Mouse (Mus musculus): ENCODE measurements around the gene Prkn. TPM values are rescaled to one million over a fixed set of nuclear protein-coding genes. Genes with fewer than 3 reads are reported as not detected.

Prkn gene
- polyA plus RNA-seq, 1 experiment, result not detected

- Histone ChIP-seq H3K79me3 (ENCODE audit: low read depth) (no peaks in the 10 kb centered on the region), H3K27me3 (ENCODE audit: control insufficient read depth, insufficient read depth, insufficient read length) (no peaks in the 10 kb centered on the region), H3K4me3 (ENCODE audit: insufficient read depth, poor library complexity, severe bottlenecking) (no peak overlapping the region), H3ac (ENCODE audit: control insufficient read depth, insufficient read length, low read depth) (no peak overlapping the region), H3K36me3 (ENCODE audit: control insufficient read depth, insufficient read depth) (no peaks in the 10 kb centered on the region), H3K79me2 (ENCODE audit: control insufficient read depth, insufficient read depth) (no peaks in the 10 kb centered on the region)
- TF ChIP-seq CTCF (IDR thresholded peaks at IDR 0.05; ENCODE audit: control insufficient read depth, insufficient read depth, insufficient read length) (no peak), MYOD1 (IDR thresholded peaks at IDR 0.05; ENCODE audit: control insufficient read depth, insufficient read length, low read depth) (no peak), MYOG (IDR thresholded peaks at IDR 0.05; ENCODE audit: control insufficient read depth, extremely low read depth, insufficient read length) (no peak), CEBPB (IDR thresholded peaks at IDR 0.05; ENCODE audit: low read depth) (no peak), MAX (IDR thresholded peaks at IDR 0.05) (no peak), FOSL1 (IDR thresholded peaks at IDR 0.05; ENCODE audit: insufficient read depth, low read length, poor library complexity, severe bottlenecking) (no peak), USF1 (IDR thresholded peaks at IDR 0.05; ENCODE audit: low read depth) (no peak)
Measured at GRCm38 (mm10) chr17:11352778-11353552, 512.8 kb downstream of the Prkn start.

- H3K79me2 ChIP-seq (ENCODE audit: control insufficient read depth, insufficient read depth), result no peaks in the 10 kb centered on the region
- TF ChIP-seq USF1 (IDR thresholded peaks at IDR 0.05; ENCODE audit: low read depth) (no peak), MYOG (IDR thresholded peaks at IDR 0.05; ENCODE audit: control insufficient read depth, extremely low read depth, insufficient read length) (no peak), CEBPB (IDR thresholded peaks at IDR 0.05; ENCODE audit: low read depth) (no peak), CTCF (IDR thresholded peaks at IDR 0.05; ENCODE audit: control insufficient read depth, insufficient read depth, insufficient read length) (no peak), FOSL1 (IDR thresholded peaks at IDR 0.05; ENCODE audit: insufficient read depth, low read length, poor library complexity, severe bottlenecking) (no peak), MYOD1 (IDR thresholded peaks at IDR 0.05; ENCODE audit: control insufficient read depth, insufficient read length, low read depth) (no peak), MAX (IDR thresholded peaks at IDR 0.05) (no peak)
Measured at GRCm38 (mm10) chr17:11353553-11353945, 513.4 kb downstream of the Prkn start.

GRCm38 (mm10) chr17:11354348-11354747, 514.2 kb downstream of the Prkn start:
- TF ChIP-seq FOSL1 (IDR thresholded peaks at IDR 0.05; ENCODE audit: insufficient read depth, low read length, poor library complexity, severe bottlenecking) (no peak), USF1 (IDR thresholded peaks at IDR 0.05; ENCODE audit: low read depth) (no peak), MYOD1 (IDR thresholded peaks at IDR 0.05; ENCODE audit: control insufficient read depth, insufficient read length, low read depth) (no peak), CTCF (IDR thresholded peaks at IDR 0.05; ENCODE audit: control insufficient read depth, insufficient read depth, insufficient read length) (no peak), CEBPB (IDR thresholded peaks at IDR 0.05; ENCODE audit: low read depth) (no peak), MAX (IDR thresholded peaks at IDR 0.05) (no peak), MYOG (IDR thresholded peaks at IDR 0.05; ENCODE audit: control insufficient read depth, extremely low read depth, insufficient read length) (no peak)
- no peaks in the 10 kb centered on the region for H3K79me3 ChIP-seq (ENCODE audit: low read depth)
- no peaks in the 10 kb centered on the region for H3K79me2 ChIP-seq (ENCODE audit: control insufficient read depth, insufficient read depth)
- H3K36me3 ChIP-seq (ENCODE audit: control insufficient read depth, insufficient read depth), result no peaks in the 10 kb centered on the region
- H3ac ChIP-seq (ENCODE audit: control insufficient read depth, insufficient read length, low read depth), result no peak overlapping the region
- no peaks in the 10 kb centered on the region for H3K27me3 ChIP-seq (ENCODE audit: control insufficient read depth, insufficient read depth, insufficient read length)
- no peak overlapping the region for H3K4me3 ChIP-seq (ENCODE audit: insufficient read depth, poor library complexity, severe bottlenecking)

More at GRCm38 (mm10) chr17:11353553-11353945, 513.4 kb downstream of the Prkn start:
- no peak overlapping the region for H3K4me3 ChIP-seq (ENCODE audit: insufficient read depth, poor library complexity, severe bottlenecking)
- H3K79me3 ChIP-seq (ENCODE audit: low read depth), result no peaks in the 10 kb centered on the region
- H3ac ChIP-seq (ENCODE audit: control insufficient read depth, insufficient read length, low read depth), result no peak overlapping the region
- no peaks in the 10 kb centered on the region for H3K36me3 ChIP-seq (ENCODE audit: control insufficient read depth, insufficient read depth)
- H3K27me3 ChIP-seq (ENCODE audit: control insufficient read depth, insufficient read depth, insufficient read length), result no peaks in the 10 kb centered on the region

- Histone ChIP-seq H3K4me3 (ENCODE audit: insufficient read depth, poor library complexity, severe bottlenecking) (no peak overlapping the region), H3K27me3 (ENCODE audit: control insufficient read depth, insufficient read depth, insufficient read length) (no peaks in the 10 kb centered on the region), H3K36me3 (ENCODE audit: control insufficient read depth, insufficient read depth) (no peaks in the 10 kb centered on the region), H3K79me3 (ENCODE audit: low read depth) (no peaks in the 10 kb centered on the region), H3ac (ENCODE audit: control insufficient read depth, insufficient read length, low read depth) (no peak overlapping the region), H3K79me2 (ENCODE audit: control insufficient read depth, insufficient read depth) (no peaks in the 10 kb centered on the region)
- TF ChIP-seq MAX (IDR thresholded peaks at IDR 0.05) (no peak), USF1 (IDR thresholded peaks at IDR 0.05; ENCODE audit: low read depth) (no peak), CTCF (IDR thresholded peaks at IDR 0.05; ENCODE audit: control insufficient read depth, insufficient read depth, insufficient read length) (no peak), FOSL1 (IDR thresholded peaks at IDR 0.05; ENCODE audit: insufficient read depth, low read length, poor library complexity, severe bottlenecking) (no peak)
Measured at GRCm38 (mm10) chr17:11375461-11375860, 535.3 kb downstream of the Prkn start.

- no peak overlapping the region for H3ac ChIP-seq (ENCODE audit: control insufficient read depth, insufficient read length, low read depth)
- H3K4me3 ChIP-seq (ENCODE audit: insufficient read depth, poor library complexity, severe bottlenecking), result no peak overlapping the region
- H3K79me2 ChIP-seq (ENCODE audit: control insufficient read depth, insufficient read depth), result no peaks in the 10 kb centered on the region
- no peaks in the 10 kb centered on the region for H3K27me3 ChIP-seq (ENCODE audit: control insufficient read depth, insufficient read depth, insufficient read length)
- no peaks in the 10 kb centered on the region for H3K36me3 ChIP-seq (ENCODE audit: control insufficient read depth, insufficient read depth)
- no peaks in the 10 kb centered on the region for H3K79me3 ChIP-seq (ENCODE audit: low read depth)
- TF ChIP-seq MYOD1 (IDR thresholded peaks at IDR 0.05; ENCODE audit: control insufficient read depth, insufficient read length, low read depth) (no peak), MYOG (IDR thresholded peaks at IDR 0.05; ENCODE audit: control insufficient read depth, extremely low read depth, insufficient read length) (no peak), CTCF (IDR thresholded peaks at IDR 0.05; ENCODE audit: control insufficient read depth, insufficient read depth, insufficient read length) (no peak), FOSL1 (IDR thresholded peaks at IDR 0.05; ENCODE audit: insufficient read depth, low read length, poor library complexity, severe bottlenecking) (no peak), USF1 (IDR thresholded peaks at IDR 0.05; ENCODE audit: low read depth) (no peak), CEBPB (IDR thresholded peaks at IDR 0.05; ENCODE audit: low read depth) (no peak), MAX (IDR thresholded peaks at IDR 0.05) (no peak)
Measured at GRCm38 (mm10) chr17:11383364-11383962, 543.3 kb downstream of the Prkn start.
